Mouse (Mus musculus) MEL (cell line): ENCODE measurements at regions not wholly inside any gene's neighbourhood (a gene's known extent, or its start where the extent isn't known, plus 50 kb on each side); places are given as distances from the start of the nearest gene placed in this dataset.

ENCODE experiments used
- CHD1 ChIP-seq: IDR thresholded peaks from 2 replicates; pipeline ENCODE4 v1.6.1; 2012; ENCODE audit warnings: low read depth, mild to moderate bottlenecking, inconsistent platforms, low read length, improper control_type of control experiment
- JUND ChIP-seq: IDR thresholded peaks from 2 replicates; pipeline ENCODE4 v1.6.1; 2011; ENCODE audit warnings: low read depth, mild to moderate bottlenecking, improper control_type of control experiment, low read length
- TCF12 ChIP-seq: IDR thresholded peaks from 2 replicates; pipeline ENCODE4 v1.6.1; 2014; ENCODE audit warnings: low read depth, mild to moderate bottlenecking, inconsistent platforms, low read length, improper control_type of control experiment, moderate library complexity
- ZMIZ1 ChIP-seq: IDR thresholded peaks from 2 replicates; pipeline ENCODE4 v1.6.1; 2012; ENCODE audit warnings: low read depth, mild to moderate bottlenecking, inconsistent platforms, low read length, improper control_type of control experiment, moderate library complexity

GRCm38 (mm10) chr11:50507882-50508281, 77.0 kb upstream of the Rufy1 start:
- no peak for TF ChIP-seq JUND
- no peak for TF ChIP-seq ZMIZ1
- no peak for TF ChIP-seq TCF12
- TF ChIP-seq CHD1: no peak
